Mouse (Mus musculus) heart, embryonic 13.5 days (tissue): ENCODE measurements around the gene Comtd1. TPM values are rescaled to one million over a fixed set of nuclear protein-coding genes. Genes with fewer than 3 reads are reported as not detected.
A peak's percentile ranks its signal among the peaks of the same experiment; 100 is the strongest.

Experiments used
- ATAC-seq: fragments of 200-750 bp; cut with Nextera tagmentation; 2 replicates; pipeline ENCODE4 v1.8.0; 2017; ENCODE audit warnings: moderate TSS enrichment; ENCODE audit not compliant: insufficient number of reproducible peaks, low FRiP score, low TSS enrichment; ENCODE audit errors: extremely low read depth
- H3K27ac ChIP-seq: fragments of 300-500 bp; sonication (generic); replicated peaks from 2 replicates; pipeline ENCODE4 v1.5.1; 2015; ENCODE audit warnings: moderate library complexity, mild to moderate bottlenecking, inconsistent platforms
- H3K27me3 ChIP-seq: fragments of 300-500 bp; sonication (generic); replicated peaks from 2 replicates; pipeline ENCODE4 v1.6.1; 2015; ENCODE audit warnings: mild to moderate bottlenecking, inconsistent platforms
- H3K36me3 ChIP-seq: fragments of 300-500 bp; sonication (generic); 2 replicates; pipeline ENCODE4 v1.6.1; 2015; ENCODE audit warnings: mild to moderate bottlenecking, inconsistent platforms
- H3K4me1 ChIP-seq: fragments of 300-500 bp; sonication (generic); 2 replicates; pipeline ENCODE4 v1.6.1; 2015; ENCODE audit warnings: inconsistent platforms
- H3K4me2 ChIP-seq: fragments of 300-500 bp; sonication (generic); 2 replicates; pipeline ENCODE4 v1.6.1; 2015; ENCODE audit warnings: inconsistent platforms, mild to moderate bottlenecking, moderate library complexity
- H3K4me3 ChIP-seq: fragments of 300-500 bp; sonication (generic); 2 replicates; pipeline ENCODE4 v1.5.1; 2015; ENCODE audit warnings: moderate library complexity, mild to moderate bottlenecking, inconsistent platforms
- H3K9ac ChIP-seq: fragments of 300-500 bp; sonication (generic); 2 replicates; pipeline ENCODE4 v1.6.1; 2015; ENCODE audit warnings: inconsistent platforms, mild to moderate bottlenecking, moderate library complexity
- H3K9me3 ChIP-seq: fragments of 300-500 bp; sonication (generic); 2 replicates; pipeline ENCODE4 v1.6.1; 2016; ENCODE audit warnings: inconsistent platforms
- WGBS: fragments of 180-500 bp; shearing (Covaris S2); methylation state at CpG from one replicate; pipeline ENCODE4 v1.1.7; 2015; ENCODE audit warnings: mixed read lengths; 5-methylcytosine and 5-hydroxymethylcytosine counted together
- polyA plus RNA-seq: library from polyadenylated mRNA; unstranded; fragments of >200 nt; fragmentation: Nextera tagmentation; extraction: Ambion mirVana; gene quantifications from 2 replicates; pipeline ENCODE4 v1.2.1, GENCODE M21; 2015

The Comtd1 gene
- 36.7 and 44.7 TPM in 2 replicates for polyA plus RNA-seq

GRCm38 (mm10) chr14:21848166-21849154, at the start of gene Comtd1:
Gene Comtd1, minus strand, starts transcription at chr14:21848977.
- peaks cover 60% of the 10 kb centered on the region for H3K4me1 ChIP-seq
- peak within 1 kb of the TSS; percentile 100 for H3K4me2 ChIP-seq
- H3K9me3 ChIP-seq: no peaks in the 10 kb centered on the region
- WGBS: under 1% methylated on average over 51 of the region's 51 CpGs
- H3K9ac ChIP-seq: peak within 1 kb of the TSS; percentile 91
- H3K27me3 ChIP-seq: no peaks in the 10 kb centered on the region; the same call in 1 of the 2 replicates
- ATAC-seq: peak; percentile 86
- H3K27ac ChIP-seq: peak within 1 kb of the TSS; percentile 85
- H3K4me3 ChIP-seq: peak within 1 kb of the TSS; percentile 75
- H3K36me3 ChIP-seq: peaks cover 35% of the 10 kb centered on the region

- no peaks in the 10 kb centered on the region for H3K36me3 ChIP-seq
- no peaks in the 10 kb centered on the region for H3K27me3 ChIP-seq
- 75% methylated on average over 6 of the region's 6 CpGs for WGBS
- peak overlapping the region; percentile 57 for H3K4me2 ChIP-seq
- peaks cover 13% of the 10 kb centered on the region for H3K4me1 ChIP-seq
- no peaks in the 10 kb centered on the region for H3K9me3 ChIP-seq
- H3K9ac ChIP-seq: no peak overlapping the region
- H3K4me3 ChIP-seq: no peak overlapping the region
- no peak for ATAC-seq
- peak overlapping the region; percentile 53; the same call in 1 of the 2 replicates for H3K27ac ChIP-seq
Observed at GRCm38 (mm10) chr14:21892341-21892659, 43.5 kb upstream of the Comtd1 start.

GRCm38 (mm10) chr14:21891581-21892340, 43.0 kb upstream of the Comtd1 start:
- Histone ChIP-seq H3K9ac (peak overlapping the region; percentile 60), H3K27ac (peak overlapping the region; percentile 53), H3K4me2 (peak overlapping the region; percentile 57), H3K9me3 (no peaks in the 10 kb centered on the region), H3K27me3 (no peaks in the 10 kb centered on the region), H3K36me3 (no peaks in the 10 kb centered on the region), H3K4me1 (peaks cover 13% of the 10 kb centered on the region), H3K4me3 (peak overlapping the region; percentile 22; the same call in 1 of the 2 replicates)
- WGBS: 23% methylated on average over 15 of the region's 15 CpGs
- ATAC-seq: no peak; the same call in 1 of the 2 replicates

GRCm38 (mm10) chr14:21890430-21890829, 41.7 kb upstream of the Comtd1 start:
- no peak overlapping the region for H3K9ac ChIP-seq
- no peak overlapping the region for H3K27ac ChIP-seq
- no peak overlapping the region for H3K4me3 ChIP-seq
- H3K27me3 ChIP-seq: no peaks in the 10 kb centered on the region
- H3K4me1 ChIP-seq: peaks cover 13% of the 10 kb centered on the region
- WGBS: 67% methylated on average over 2 of the region's 2 CpGs
- no peak for ATAC-seq
- no peaks in the 10 kb centered on the region for H3K9me3 ChIP-seq
- no peaks in the 10 kb centered on the region for H3K36me3 ChIP-seq
- H3K4me2 ChIP-seq: no peak overlapping the region

- H3K4me3 ChIP-seq: no peak overlapping the region
- no peaks in the 10 kb centered on the region for H3K36me3 ChIP-seq
- H3K4me1 ChIP-seq: no peaks in the 10 kb centered on the region
- WGBS: 75% methylated on average over 7 of the region's 7 CpGs
- no peak for ATAC-seq
- no peaks in the 10 kb centered on the region for H3K9me3 ChIP-seq
- no peaks in the 10 kb centered on the region for H3K27me3 ChIP-seq
- H3K4me2 ChIP-seq: no peak overlapping the region
- no peak overlapping the region for H3K27ac ChIP-seq
- H3K9ac ChIP-seq: no peak overlapping the region
Observed at GRCm38 (mm10) chr14:21866816-21867215, 18.0 kb upstream of the Comtd1 start.

GRCm38 (mm10) chr14:21866291-21866690, 17.5 kb upstream of the Comtd1 start:
- WGBS: 46% methylated on average over 7 of the region's 7 CpGs
- Histone ChIP-seq H3K27me3 (no peaks in the 10 kb centered on the region), H3K4me3 (no peak overlapping the region), H3K9me3 (no peaks in the 10 kb centered on the region), H3K9ac (no peak overlapping the region), H3K4me2 (no peak overlapping the region), H3K36me3 (no peaks in the 10 kb centered on the region), H3K27ac (no peak overlapping the region), H3K4me1 (no peaks in the 10 kb centered on the region)
- ATAC-seq: no peak

- no peak overlapping the region for H3K27ac ChIP-seq
- no peaks in the 10 kb centered on the region for H3K27me3 ChIP-seq
- peaks cover 30% of the 10 kb centered on the region for H3K4me1 ChIP-seq
- H3K4me2 ChIP-seq: no peak overlapping the region
- H3K4me3 ChIP-seq: no peak overlapping the region
- ATAC-seq: no peak
- WGBS: 80% methylated on average over 14 of the region's 14 CpGs
- no peak overlapping the region for H3K9ac ChIP-seq
- no peaks in the 10 kb centered on the region for H3K36me3 ChIP-seq
- no peaks in the 10 kb centered on the region for H3K9me3 ChIP-seq
Observed at GRCm38 (mm10) chr14:21856886-21857285, 8.1 kb upstream of the Comtd1 start.

GRCm38 (mm10) chr14:21855961-21856360, 7.2 kb upstream of the Comtd1 start:
- Histone ChIP-seq H3K9me3 (no peaks in the 10 kb centered on the region), H3K36me3 (no peaks in the 10 kb centered on the region), H3K4me2 (no peak overlapping the region), H3K9ac (peak overlapping the region; percentile 33; the same call in 1 of the 2 replicates), H3K4me3 (no peak overlapping the region), H3K4me1 (peaks cover 35% of the 10 kb centered on the region), H3K27ac (no peak overlapping the region), H3K27me3 (no peaks in the 10 kb centered on the region; the same call in 1 of the 2 replicates)
- ATAC-seq: no peak
- WGBS: 24% methylated on average over 3 of the region's 3 CpGs

- H3K4me1 ChIP-seq: peaks cover 46% of the 10 kb centered on the region
- peak overlapping the region; percentile 73 for H3K9ac ChIP-seq
- H3K27ac ChIP-seq: no peak overlapping the region
- 63% methylated on average over 9 of the region's 9 CpGs for WGBS
- 0 out of 2 replicates have a peak overlapping the region, but pooled peaks have one; percentile 45 for H3K4me3 ChIP-seq
- H3K36me3 ChIP-seq: no peaks in the 10 kb centered on the region
- H3K4me2 ChIP-seq: peak overlapping the region; percentile 75
- H3K27me3 ChIP-seq: no peaks in the 10 kb centered on the region; the same call in 1 of the 2 replicates
- H3K9me3 ChIP-seq: no peaks in the 10 kb centered on the region
- no peak for ATAC-seq
Observed at GRCm38 (mm10) chr14:21854271-21854670, 5.5 kb upstream of the Comtd1 start.

- Histone ChIP-seq H3K36me3 (no peaks in the 10 kb centered on the region), H3K27ac (peak overlapping the region; percentile 62), H3K4me1 (peaks cover 49% of the 10 kb centered on the region), H3K4me3 (peak overlapping the region; percentile 45), H3K9ac (peak overlapping the region; percentile 73), H3K4me2 (peak overlapping the region; percentile 75), H3K27me3 (no peaks in the 10 kb centered on the region; the same call in 1 of the 2 replicates), H3K9me3 (no peaks in the 10 kb centered on the region)
- WGBS: 4% methylated on average over 17 of the region's 17 CpGs
- peak; percentile 28; the same call in 1 of the 2 replicates for ATAC-seq
Observed at GRCm38 (mm10) chr14:21853456-21854109, 4.8 kb upstream of the Comtd1 start.
